Mouse (Mus musculus): ENCODE data around the gene Hist1h3f. TPM values are rescaled to one million over a fixed set of nuclear protein-coding genes. Genes with fewer than 3 reads are reported as not detected.
"Not testable (repeated sequence)": the region's sequence is repeated elsewhere in the genome, so short reads cannot be mapped to it uniquely, and the experiment has no call there.

Hist1h3f gene
- total RNA-seq, 2 experiments from 2014 or later = 4.9 to 77.5 TPM

DNA sequence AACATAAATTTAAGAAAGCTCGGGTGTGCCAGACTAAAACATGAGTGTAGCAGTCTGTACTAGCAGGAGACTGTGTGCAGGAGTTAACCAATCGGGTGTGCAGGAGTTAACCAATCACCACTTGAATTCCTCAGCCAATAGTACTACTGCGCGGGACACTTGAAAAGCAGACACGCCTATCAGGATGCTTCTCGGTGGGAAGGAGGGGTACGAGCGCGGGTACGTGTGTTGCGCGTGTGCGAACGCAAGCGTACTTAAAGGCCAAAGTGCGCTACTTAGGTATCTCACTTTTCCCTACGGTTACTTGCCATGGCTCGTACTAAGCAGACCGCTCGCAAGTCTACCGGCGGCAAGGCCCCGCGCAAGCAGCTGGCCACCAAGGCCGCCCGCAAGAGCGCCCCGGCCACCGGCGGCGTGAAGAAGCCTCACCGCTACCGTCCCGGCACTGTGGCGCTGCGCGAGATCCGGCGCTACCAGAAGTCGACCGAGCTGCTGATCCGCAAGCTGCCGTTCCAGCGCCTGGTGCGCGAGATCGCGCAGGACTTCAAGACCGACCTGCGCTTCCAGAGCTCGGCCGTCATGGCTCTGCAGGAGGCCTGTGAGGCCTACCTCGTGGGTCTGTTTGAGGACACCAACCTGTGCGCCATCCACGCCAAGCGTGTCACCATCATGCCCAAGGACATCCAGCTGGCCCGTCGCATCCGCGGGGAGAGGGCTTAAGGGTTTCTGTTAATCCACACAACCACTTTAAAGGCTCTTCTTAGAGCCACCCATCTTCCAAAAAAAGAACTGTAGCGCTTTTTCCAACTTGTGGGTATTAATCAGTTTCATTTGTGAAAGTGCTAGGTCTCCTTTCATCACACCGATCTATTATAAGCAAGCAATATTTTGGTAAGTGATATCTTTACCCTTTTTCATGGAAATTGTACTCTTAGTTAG is 8.4 kb upstream of the Hist1h3f start, which contains the start of gene Hist1h3g:
Gene Hist1h3g (plus strand): TSS at position 286 of the 939 bp plus-strand sequence.
- ATAC-seq (replicated peaks; ENCODE audit: poor library complexity, severe bottlenecking) = peak; percentile 65

DNA sequence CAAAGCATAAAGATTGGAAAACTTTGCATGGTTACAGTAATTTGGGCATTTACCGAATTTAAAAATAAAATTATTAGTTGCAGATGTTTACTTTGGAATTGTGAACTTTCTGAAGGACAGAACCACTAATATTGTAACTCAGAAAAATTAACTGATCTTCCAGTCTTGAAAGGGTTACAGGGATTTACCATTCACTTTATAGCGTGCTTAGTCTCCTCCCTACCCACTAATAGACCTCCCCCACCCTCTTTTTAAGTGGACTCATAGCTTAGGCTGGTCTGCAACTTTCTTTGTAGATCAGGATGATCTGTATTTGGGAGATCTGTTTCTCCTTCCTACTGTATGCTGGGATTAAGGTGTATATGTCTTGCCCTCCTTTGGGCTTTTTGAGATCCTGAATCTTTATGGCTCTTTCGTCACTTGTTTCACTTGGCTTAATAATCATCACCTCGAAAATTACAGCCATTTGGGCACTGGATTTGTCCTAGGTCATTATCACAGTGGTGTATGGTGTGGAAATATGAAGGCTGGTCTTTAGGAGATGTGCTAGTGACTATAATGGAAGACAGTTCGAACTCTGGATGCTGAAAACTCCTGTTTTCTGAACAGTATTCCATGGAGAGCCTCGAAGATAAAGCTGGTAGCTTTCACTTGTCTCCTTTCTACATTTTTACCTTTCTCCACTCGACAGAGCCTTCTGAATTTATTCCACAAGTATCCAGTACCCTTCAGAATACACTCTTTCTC is 7.6 kb upstream of the Hist1h3f start:
- no peak for ATAC-seq (replicated peaks; ENCODE audit: poor library complexity, severe bottlenecking)

DNA sequence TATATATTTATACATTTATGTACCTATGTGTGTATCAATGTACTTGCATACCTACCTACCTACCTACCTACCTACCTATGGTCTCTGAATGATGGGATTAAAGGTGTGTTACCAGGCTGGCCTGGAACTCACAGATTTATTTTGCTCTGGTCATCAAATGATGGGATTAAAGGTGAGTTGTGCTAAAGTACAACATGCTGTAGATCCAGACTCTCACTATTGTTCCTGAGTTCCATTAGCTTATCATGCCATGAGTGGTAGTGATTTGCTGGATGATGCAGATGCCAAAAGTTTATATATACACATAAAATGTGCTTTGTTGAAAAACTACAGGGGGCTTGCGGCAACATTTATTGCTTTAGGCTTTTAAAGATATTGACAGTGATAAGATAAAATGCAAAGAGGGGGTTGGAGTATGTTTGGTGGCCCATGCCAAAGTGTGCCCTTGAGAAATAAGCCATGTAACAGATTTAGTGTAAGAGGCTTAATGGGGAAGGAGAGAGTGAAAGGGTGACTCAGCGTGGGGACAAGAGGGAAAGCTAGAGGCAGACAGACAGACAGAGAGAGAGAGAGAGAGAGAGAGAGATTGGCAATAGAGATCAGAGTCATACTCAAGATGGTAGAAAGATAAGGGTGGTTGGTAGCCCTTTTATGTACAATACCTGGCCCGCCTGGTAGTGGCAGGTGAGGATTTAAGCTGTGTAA is 6.7 kb upstream of the Hist1h3f start:
- no peak for ATAC-seq (replicated peaks; ENCODE audit: poor library complexity, severe bottlenecking)

DNA sequence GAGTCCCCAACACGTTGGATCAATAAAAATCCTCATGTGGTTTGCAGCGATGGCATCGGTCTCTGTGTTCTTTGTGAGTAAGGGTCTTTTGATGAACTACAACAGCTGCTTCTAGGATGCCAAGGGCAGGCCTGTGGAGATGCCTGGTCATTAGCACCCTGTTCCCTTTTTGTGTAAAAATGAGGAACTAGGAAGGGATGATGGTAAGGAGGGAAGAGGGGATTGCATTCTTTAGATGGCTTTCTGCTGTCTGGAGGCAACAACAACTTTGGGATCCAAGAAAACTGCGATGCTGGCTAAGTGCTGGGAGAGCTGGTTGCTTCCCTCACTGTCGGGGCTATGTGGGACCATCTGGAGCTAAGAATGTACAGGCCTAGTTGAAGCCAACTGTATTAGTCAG is 5.6 kb upstream of the Hist1h3f start:
- peak; percentile 28 for ATAC-seq (replicated peaks; ENCODE audit: poor library complexity, severe bottlenecking)

DNA sequence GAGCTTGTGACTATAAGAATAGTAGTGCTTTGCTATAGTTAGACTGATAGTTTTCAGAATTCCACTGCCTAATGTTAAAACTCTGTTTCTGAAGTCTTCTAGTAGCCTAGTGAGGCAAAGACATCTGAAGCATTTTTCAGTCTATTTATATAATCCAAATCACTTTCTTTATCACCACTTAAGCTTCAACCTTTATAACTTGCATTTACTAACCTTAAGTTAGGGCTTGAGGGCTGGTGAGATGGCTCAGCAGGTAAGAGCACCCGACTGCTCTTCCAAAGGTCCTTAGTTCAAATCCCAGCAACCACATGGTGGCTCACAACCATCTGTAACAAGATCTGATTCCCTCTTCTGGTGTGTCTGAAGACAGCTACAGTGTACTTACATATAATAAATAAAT is 4.0 kb upstream of the Hist1h3f start:
- not testable (repeated sequence) for ATAC-seq (replicated peaks; ENCODE audit: poor library complexity, severe bottlenecking)

DNA sequence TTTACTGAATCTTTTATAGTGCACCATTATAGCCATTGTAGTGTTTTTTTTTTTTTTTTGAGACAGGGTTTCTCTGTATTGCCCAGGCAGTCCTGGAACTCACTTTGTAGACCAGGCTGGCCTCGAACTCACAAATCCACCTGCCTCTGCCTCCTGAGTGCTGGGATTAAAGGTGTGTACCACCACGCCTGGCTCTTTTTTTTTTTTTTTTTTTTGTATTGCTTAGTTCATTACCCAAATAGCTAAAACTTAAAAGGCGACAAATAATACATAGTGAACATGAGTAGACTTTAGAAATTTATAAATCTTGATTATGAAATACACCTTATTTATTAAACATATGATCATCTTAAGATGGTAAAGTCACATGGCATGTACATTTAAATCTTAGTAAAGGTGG is 2.4 kb upstream of the Hist1h3f start:
- ATAC-seq (replicated peaks; ENCODE audit: poor library complexity, severe bottlenecking) = no peak

DNA sequence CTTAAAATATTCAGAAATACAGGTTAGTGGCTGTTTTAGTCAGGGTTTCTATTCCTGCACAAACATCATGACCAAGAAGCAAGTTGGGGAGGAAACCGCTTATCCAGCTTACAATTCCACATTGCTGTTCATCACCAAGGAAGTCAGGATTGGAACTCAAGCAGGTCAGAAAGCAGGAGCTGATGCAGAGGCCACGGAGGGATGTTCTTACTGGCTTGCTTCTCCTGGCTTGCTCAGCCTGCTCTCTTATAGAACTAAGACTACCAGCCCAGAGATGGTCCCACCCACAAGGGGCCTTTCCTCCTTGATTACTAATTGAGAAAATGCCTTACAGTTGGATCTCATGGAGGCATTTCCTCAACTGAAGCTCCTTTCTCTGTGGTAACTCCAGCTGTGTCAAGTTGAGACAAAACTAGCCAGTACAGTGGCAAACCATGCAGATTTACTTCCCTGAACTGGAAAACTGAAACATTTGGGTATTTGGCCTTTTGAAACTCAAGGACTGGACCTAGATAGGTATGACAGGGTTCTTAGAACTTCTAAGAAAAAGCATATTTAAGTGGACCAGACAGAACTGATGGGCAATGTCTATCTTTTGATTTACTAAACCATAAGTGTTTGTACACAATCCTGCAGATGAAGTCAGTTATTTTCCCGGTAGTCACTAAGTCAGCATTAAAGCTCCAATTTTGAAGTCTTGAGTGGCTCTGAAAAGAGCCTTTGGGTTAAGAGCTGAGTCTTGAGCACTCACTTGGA is 1.4 kb upstream of the Hist1h3f start:
- ATAC-seq (replicated peaks; ENCODE audit: poor library complexity, severe bottlenecking) = not testable (repeated sequence)

DNA sequence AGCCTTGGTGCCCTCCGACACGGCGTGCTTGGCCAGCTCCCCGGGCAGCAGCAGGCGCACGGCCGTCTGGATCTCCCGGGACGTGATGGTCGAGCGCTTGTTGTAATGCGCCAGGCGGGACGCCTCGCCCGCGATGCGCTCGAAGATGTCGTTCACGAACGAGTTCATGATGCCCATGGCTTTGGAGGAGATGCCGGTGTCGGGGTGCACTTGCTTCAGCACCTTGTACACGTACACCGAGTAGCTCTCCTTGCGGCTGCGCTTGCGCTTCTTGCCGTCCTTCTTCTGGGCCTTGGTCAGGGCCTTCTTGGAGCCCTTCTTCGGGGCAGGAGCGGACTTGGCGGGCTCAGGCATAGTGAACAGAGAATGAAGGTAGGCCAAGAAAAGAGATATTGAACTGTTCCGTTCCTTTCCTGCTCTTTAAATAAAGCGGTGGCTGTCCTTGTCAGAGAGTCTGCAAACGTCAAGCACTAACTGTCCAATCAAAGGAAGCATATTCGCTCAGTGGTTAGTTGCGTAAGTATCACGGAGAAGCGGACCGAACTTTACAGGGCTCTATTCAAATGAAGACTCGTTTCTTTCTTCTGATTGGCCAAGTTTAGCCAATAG is 749 bp upstream of the Hist1h3f start, which contains the start of gene Hist1h2bh:
Gene Hist1h2bh (minus strand): TSS at position 394 of the 609 bp plus-strand sequence.
- peak; percentile 85 for ATAC-seq (replicated peaks; ENCODE audit: poor library complexity, severe bottlenecking)

DNA sequence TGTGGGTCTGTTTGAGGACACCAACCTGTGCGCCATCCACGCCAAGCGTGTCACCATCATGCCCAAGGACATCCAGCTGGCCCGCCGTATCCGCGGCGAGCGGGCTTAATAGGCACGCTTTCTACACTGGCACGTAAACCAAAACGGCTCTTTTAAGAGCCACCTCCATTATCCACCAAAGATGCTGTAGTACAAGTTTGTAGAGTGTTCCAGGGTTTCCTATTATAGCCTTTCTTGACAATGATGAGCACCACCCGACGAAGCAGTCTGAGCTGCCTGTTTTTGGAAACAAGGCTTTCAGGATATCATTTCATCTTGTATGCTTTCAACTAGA is 902 bp downstream of the Hist1h3f start:
- ATAC-seq (replicated peaks; ENCODE audit: poor library complexity, severe bottlenecking) = peak; percentile 27

DNA sequence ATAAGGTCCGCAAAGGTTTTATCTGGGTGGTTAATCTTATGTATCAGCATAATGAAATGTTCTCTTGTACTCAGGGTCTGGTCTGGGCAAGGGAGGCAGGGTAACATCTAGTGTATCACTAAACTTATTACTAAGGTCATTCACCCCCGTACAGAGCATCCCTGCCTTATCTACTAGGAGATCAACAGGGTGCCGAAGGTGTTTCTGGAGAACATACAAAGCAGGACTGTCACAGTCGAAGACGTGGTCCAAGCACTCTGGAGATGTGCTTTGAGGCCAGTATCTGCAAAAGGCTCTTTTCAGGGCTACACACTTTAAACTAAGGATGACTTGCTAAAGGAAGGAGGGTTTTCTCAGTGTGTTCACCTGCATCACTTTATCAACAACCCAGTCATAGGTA is 2.8 kb downstream of the Hist1h3f start:
- no peak for ATAC-seq (replicated peaks; ENCODE audit: poor library complexity, severe bottlenecking)

DNA sequence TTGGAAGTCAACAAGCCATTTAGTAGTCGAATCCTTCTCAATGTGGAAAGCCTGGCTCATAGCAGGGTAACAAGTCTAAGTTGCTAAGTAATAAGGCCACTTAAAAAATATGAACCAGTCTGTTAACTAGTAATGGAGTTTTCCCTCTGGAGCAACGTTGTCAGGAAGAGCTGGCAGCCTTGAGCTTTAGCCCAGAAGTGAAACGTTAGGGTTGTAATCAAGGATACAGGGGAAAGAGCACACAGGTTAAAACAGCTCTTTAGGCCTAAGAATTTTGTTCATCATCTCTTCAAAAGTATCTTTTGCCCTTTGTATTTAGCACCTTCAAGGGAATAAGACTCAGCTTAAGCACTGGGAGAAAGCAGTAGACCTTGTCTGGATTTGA is 6.9 kb downstream of the Hist1h3f start:
- ATAC-seq (replicated peaks; ENCODE audit: poor library complexity, severe bottlenecking) = no peak

DNA sequence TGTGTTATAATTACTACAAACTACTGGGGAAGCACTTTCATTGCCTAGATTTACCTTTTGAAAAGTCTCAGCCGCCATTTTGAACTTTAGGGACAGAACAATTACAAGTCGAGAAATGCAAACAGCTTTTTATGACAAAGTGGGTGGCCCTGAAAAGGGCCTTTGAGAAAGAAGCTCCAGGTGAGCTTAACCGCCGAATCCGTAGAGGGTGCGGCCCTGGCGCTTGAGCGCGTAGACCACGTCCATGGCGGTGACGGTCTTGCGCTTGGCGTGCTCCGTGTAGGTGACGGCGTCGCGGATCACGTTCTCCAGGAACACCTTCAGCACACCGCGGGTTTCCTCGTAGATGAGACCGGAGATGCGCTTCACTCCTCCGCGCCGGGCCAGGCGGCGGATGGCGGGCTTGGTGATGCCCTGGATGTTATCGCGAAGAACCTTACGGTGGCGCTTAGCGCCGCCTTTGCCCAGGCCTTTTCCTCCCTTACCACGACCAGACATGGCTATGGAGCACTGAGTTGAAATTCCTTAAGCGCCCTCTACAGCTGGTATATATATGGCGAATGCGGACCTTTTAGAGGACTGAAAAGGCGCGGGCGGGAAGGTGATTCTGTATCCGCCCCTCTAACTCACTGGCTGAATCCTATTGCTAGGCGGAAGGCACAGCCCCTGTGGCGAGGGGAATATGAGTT is 7.4 kb downstream of the Hist1h3f start, which contains the start of gene Hist1h4f:
Gene Hist1h4f (minus strand): TSS at position 503 of the 689 bp plus-strand sequence.
- peak; percentile 63 for ATAC-seq (replicated peaks; ENCODE audit: poor library complexity, severe bottlenecking)

DNA sequence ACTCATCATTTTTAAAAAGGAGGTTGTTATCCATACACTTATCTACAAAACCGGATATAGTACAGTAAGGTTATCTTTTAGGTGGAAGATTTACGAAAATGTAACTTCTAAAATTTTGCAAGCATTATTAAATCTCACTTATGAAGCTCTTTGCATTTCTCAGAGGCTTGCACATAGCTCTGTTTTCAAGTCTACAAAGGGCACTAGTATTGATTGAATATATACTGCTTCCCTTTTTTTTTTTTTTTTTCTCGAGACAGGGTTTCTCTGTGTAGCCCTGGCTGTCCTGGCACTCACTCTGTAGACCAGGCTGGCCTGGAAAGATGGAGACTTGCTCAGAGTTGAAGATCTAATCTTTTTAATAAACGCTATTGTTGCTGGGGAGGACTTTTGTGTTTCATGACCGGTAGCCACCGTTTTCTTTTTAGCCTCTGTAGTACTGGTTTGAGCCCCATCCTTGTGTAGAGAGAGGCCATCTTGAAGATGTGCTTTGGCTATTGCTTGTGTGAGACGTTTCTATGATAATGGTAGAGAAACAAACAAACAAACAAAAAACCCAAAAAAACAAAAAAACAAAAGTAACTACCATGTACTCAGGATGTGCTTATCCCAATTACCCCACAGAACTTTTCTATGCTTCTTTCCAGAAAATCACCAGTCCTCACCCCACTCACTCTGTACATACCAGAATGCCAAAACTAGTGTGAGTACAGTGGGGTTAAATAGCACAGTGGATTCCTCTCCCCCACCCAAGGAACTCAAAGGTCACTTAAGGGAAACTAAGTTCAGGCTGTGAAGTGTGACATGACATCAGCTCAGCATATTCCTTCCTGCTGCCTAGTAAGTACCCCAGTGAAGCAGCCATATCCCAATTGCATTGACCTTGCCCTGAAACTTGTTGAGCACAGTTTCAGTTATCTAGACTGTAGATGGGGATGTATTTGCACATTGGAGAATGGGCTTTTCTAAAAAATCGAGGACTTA is 8.4 kb downstream of the Hist1h3f start:
- ATAC-seq (replicated peaks; ENCODE audit: poor library complexity, severe bottlenecking) = no peak

DNA sequence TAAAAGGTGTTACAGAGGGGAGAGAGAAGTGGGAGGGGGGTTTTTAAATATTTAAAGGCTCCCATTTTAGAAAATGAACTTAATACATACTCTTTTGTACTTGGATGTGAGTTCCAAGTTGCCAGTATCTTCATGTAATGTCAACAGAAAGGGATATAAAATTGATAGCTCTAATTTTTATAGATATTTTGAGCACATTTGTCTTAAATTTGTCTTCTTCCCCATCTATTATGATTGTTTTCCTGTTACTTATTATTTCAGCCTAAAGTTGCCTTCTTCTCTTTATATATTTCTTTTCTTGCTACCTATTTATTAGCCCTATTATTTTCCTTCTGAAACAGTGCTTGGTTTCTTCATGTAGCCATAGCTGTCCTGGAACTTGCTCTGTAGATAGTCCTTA is 9.1 kb downstream of the Hist1h3f start, which contains the start of gene Hist1h1d:
Gene Hist1h1d (plus strand): TSS at position 301 of the 400 bp plus-strand sequence.
- no peak for ATAC-seq (replicated peaks; ENCODE audit: poor library complexity, severe bottlenecking)

DNA sequence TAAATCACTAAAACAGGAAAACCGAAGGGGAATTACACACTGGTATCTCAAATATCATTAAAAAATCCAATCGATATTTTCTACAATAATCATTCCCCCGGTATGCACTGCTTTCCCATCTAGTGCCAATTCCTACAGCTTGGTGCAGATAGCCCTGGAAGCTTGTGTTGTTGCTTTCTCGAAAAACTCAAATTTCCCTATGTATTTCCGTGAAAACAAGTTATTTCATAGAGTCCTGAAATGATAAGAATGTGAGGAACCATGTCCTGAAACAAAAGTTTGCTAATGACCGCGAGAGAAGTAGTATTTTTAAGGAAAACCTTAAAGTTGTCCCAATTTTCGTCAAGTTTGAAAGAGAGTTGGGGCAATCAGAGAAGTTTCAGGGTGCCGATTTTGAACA is 10.5 kb downstream of the Hist1h3f start:
- ATAC-seq (replicated peaks; ENCODE audit: poor library complexity, severe bottlenecking) = no peak

DNA sequence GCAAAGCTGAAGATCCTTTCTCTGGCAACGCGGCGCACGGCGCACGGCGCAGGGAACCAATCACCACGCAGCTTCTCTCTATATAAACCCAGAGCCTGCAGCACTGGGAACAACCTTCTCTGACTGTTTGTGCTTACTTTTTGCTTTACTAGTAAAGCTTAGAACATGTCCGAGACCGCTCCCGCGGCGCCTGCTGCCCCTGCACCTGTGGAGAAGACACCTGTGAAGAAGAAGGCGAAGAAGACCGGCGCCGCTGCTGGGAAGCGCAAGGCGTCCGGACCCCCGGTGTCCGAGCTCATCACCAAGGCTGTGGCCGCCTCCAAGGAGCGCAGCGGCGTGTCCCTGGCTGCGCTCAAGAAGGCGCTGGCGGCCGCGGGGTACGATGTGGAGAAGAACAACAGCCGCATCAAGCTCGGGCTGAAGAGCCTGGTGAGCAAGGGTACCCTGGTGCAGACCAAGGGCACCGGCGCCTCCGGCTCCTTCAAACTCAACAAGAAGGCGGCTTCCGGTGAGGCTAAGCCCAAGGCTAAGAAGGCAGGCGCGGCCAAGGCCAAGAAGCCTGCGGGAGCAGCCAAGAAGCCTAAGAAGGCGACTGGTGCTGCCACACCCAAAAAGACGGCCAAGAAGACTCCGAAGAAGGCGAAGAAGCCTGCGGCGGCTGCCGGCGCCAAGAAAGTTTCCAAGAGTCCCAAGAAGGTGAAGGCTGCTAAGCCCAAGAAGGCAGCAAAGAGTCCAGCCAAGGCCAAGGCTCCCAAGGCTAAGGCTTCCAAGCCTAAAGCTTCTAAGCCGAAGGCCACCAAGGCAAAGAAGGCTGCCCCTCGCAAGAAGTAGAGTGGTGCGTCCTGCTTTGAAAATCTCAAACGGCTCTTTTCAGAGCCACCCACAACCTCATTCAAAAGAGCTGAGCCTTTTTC is 11.3 kb downstream of the Hist1h3f start:
- peak; percentile 64 for ATAC-seq (replicated peaks; ENCODE audit: poor library complexity, severe bottlenecking)

All from granulocyte monocyte progenitor cell, adult 5-6 weeks (primary cell).